Mouse (Mus musculus): ENCODE measurements around the gene Mlf1. TPM values are rescaled to one million over a fixed set of nuclear protein-coding genes. Genes with fewer than 3 reads are reported as not detected.

The Mlf1 gene
- polyA plus RNA-seq (2015; fragmentation: Nextera tagmentation; extraction: Ambion mirVana), result 1.7 and 2.2 TPM in 2 replicates

DNA sequence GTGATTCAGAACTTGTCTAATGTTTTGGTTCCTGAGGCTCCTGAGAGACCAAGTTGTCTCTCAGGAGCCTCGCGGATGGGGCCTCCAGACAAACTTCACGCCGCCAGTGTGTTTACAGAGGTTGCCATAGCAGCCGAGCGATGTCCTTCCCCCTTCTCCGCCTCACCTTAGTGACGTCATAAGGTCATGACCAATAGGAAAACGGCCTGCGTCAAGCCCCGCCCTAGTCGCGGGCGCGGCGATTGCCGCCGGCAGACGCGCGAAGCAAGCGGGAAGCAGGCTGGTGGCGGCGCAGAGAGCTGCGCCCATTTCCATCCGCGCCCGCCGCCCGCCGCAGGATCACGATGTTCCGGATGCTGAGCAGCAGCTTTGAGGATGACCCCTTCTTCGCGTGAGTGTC is at the start of gene Mlf1:
TSS of gene Mlf1 (plus strand) at position 226 of the 400 bp plus-strand sequence.
- Histone ChIP-seq H3K27me3 (peaks cover 27% of the 10 kb centered on the region), H3K4me1 (replicated peaks) (peaks cover 8% of the 10 kb centered on the region), H3K4me2 (peak within 1 kb of the TSS; percentile 70), H3K9ac (no peak within 1 kb of the TSS), H3K9me3 (replicated peaks) (no peaks in the 10 kb centered on the region), H3K36me3 (replicated peaks) (no peaks in the 10 kb centered on the region), H3K4me3 (replicated peaks) (peak within 1 kb of the TSS; percentile 38), H3K27ac (replicated peaks) (no peak within 1 kb of the TSS)
- WGBS (ENCODE audit: insufficient replicate concordance), result under 1% methylated on average over 35 of the region's 35 CpGs
- ATAC-seq (ENCODE audit: insufficient read depth), result peak; percentile 74

DNA sequence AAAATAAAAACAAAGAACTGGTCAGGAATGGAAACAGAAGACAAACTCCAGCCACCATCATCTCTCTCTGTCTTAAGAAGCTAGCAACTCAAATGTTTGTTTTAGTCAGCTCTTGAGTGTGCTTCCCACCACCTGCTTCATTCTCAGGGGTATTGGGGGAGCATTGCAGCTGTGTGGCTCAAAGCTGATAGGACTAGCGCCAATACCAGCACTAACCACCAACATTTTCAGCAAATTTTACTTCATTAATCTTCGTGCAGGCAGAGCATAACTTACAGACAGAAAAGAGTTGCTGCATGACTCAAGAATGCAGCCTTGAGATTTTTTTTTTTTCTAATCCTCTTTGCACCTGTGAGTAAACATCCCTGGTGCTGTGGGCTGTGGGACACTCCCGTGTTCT is 34.3 kb upstream of the Mlf1 start:
- no peaks in the 10 kb centered on the region for H3K4me1 ChIP-seq (replicated peaks)
- no peaks in the 10 kb centered on the region for H3K36me3 ChIP-seq (replicated peaks)
- H3K4me2 ChIP-seq, result no peak overlapping the region
- H3K27me3 ChIP-seq, result no peaks in the 10 kb centered on the region
- no peak overlapping the region for H3K9ac ChIP-seq
- H3K9me3 ChIP-seq (replicated peaks), result no peaks in the 10 kb centered on the region
- no peak overlapping the region for H3K4me3 ChIP-seq (replicated peaks)
- ATAC-seq (ENCODE audit: insufficient read depth), result no peak
- 48% methylated on average over 3 of the region's 3 CpGs for WGBS (ENCODE audit: insufficient replicate concordance)
- no peak overlapping the region for H3K27ac ChIP-seq (replicated peaks)

DNA sequence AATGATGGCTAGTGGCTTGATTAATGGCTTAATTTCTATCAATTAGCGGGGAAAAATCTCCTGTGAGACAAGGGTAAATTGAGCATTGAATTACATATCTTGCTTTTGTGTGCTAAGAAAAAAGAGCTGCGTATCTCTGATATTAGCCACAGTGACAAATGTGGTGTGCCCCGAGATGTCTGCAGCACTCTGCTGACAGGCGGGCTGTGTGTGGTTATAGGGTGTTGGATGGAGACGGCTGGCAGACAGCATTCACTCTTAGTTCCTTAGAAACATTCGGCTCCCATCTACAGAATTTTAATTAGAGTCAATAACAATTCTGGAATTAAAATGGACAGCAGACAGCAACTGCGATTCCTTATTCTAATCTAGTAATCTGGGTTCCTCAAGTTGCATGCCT is 33.0 kb upstream of the Mlf1 start:
- 60% methylated on average over 7 of the region's 7 CpGs for WGBS (ENCODE audit: insufficient replicate concordance)

GRCm38 (mm10) chr3:67343004-67343662 is 30.8 kb upstream of the Mlf1 start:
- Histone ChIP-seq H3K27ac (replicated peaks) (no peak overlapping the region), H3K4me2 (no peak overlapping the region), H3K4me1 (replicated peaks) (no peaks in the 10 kb centered on the region), H3K36me3 (replicated peaks) (no peaks in the 10 kb centered on the region), H3K4me3 (replicated peaks) (no peak overlapping the region), H3K27me3 (no peaks in the 10 kb centered on the region), H3K9ac (no peak overlapping the region), H3K9me3 (replicated peaks) (no peaks in the 10 kb centered on the region)
- 54% methylated on average over 5 of the region's 5 CpGs for WGBS (ENCODE audit: insufficient replicate concordance)
- ATAC-seq (ENCODE audit: insufficient read depth), result no peak

More for the DNA sequence above, 33.0 kb upstream of the Mlf1 start:
- Histone ChIP-seq H3K27ac (replicated peaks) (no peak overlapping the region), H3K4me1 (replicated peaks) (no peaks in the 10 kb centered on the region), H3K27me3 (no peaks in the 10 kb centered on the region), H3K9me3 (replicated peaks) (no peaks in the 10 kb centered on the region), H3K4me3 (replicated peaks) (no peak overlapping the region), H3K36me3 (replicated peaks) (no peaks in the 10 kb centered on the region), H3K4me2 (no peak overlapping the region), H3K9ac (no peak overlapping the region)
- ATAC-seq (ENCODE audit: insufficient read depth), result no peak

GRCm38 (mm10) chr3:67344599-67344998 is 29.3 kb upstream of the Mlf1 start:
- WGBS (ENCODE audit: insufficient replicate concordance), result 7% methylated on average over 2 of the region's 2 CpGs
- Histone ChIP-seq H3K9ac (no peak overlapping the region), H3K4me1 (replicated peaks) (no peaks in the 10 kb centered on the region), H3K27ac (replicated peaks) (no peak overlapping the region), H3K36me3 (replicated peaks) (no peaks in the 10 kb centered on the region), H3K4me3 (replicated peaks) (no peak overlapping the region), H3K4me2 (no peak overlapping the region), H3K27me3 (no peaks in the 10 kb centered on the region), H3K9me3 (replicated peaks) (no peaks in the 10 kb centered on the region)
- ATAC-seq (ENCODE audit: insufficient read depth), result no peak

GRCm38 (mm10) chr3:67346674-67347073 is 27.2 kb upstream of the Mlf1 start:
- H3K27ac ChIP-seq (replicated peaks), result no peak overlapping the region
- no peaks in the 10 kb centered on the region for H3K27me3 ChIP-seq
- ATAC-seq (ENCODE audit: insufficient read depth), result no peak
- H3K9me3 ChIP-seq (replicated peaks), result no peaks in the 10 kb centered on the region
- 65% methylated on average over 2 of the region's 2 CpGs for WGBS (ENCODE audit: insufficient replicate concordance)
- no peaks in the 10 kb centered on the region for H3K4me1 ChIP-seq (replicated peaks)
- H3K36me3 ChIP-seq (replicated peaks), result no peaks in the 10 kb centered on the region
- H3K4me3 ChIP-seq (replicated peaks), result no peak overlapping the region
- H3K4me2 ChIP-seq, result no peak overlapping the region
- H3K9ac ChIP-seq, result no peak overlapping the region

- Histone ChIP-seq H3K4me1 (replicated peaks) (no peaks in the 10 kb centered on the region), H3K4me3 (replicated peaks) (no peak overlapping the region), H3K9ac (no peak overlapping the region), H3K36me3 (replicated peaks) (no peaks in the 10 kb centered on the region), H3K27ac (replicated peaks) (no peak overlapping the region), H3K9me3 (replicated peaks) (no peaks in the 10 kb centered on the region), H3K4me2 (no peak overlapping the region), H3K27me3 (no peaks in the 10 kb centered on the region)
- WGBS (ENCODE audit: insufficient replicate concordance), result 69% methylated on average over 12 of the region's 12 CpGs
- no peak for ATAC-seq (ENCODE audit: insufficient read depth)
Measured at GRCm38 (mm10) chr3:67351406-67352127, 22.3 kb upstream of the Mlf1 start.

DNA sequence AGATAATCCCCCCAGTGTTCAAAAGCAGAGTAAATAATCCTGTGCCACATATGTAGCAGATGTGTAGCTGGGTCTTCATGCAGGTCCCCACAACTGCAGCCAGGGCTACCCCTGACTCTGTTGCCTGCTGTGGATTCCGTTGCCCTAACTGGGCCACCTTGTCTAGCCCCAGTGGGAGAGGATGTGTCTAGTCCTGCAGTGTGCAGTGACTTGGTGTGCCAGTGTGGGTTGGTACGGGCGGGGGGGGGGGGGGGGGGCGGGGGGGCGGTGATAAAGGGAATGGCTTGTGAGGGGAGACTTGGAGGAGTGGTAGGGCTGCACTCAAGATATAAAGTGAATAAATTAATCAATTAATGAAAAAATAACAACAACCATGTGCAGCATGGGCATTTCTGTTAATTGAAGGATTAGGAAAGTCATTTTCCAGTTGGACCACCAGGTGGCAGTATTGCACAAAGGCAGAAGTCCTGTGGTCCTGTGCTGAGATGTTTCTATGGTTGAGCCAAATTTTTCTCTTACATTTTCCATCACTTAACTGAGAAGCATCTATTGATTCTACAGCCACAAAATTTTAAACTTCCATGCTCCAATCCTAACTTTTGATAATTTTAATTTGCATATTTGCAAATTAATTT is 21.7 kb upstream of the Mlf1 start:
- no peak overlapping the region for H3K27ac ChIP-seq (replicated peaks)
- no peaks in the 10 kb centered on the region for H3K27me3 ChIP-seq
- no peaks in the 10 kb centered on the region for H3K9me3 ChIP-seq (replicated peaks)
- H3K4me1 ChIP-seq (replicated peaks), result no peaks in the 10 kb centered on the region
- no peak overlapping the region for H3K9ac ChIP-seq
- 0 out of 2 replicates have a peak, but pooled peaks cover 6% of the 10 kb centered on the region for H3K36me3 ChIP-seq (replicated peaks)
- no peak overlapping the region for H3K4me2 ChIP-seq
- ATAC-seq (ENCODE audit: insufficient read depth), result no peak
- WGBS (ENCODE audit: insufficient replicate concordance), result 19% methylated on average over 3 of the region's 5 CpGs
- no peak overlapping the region for H3K4me3 ChIP-seq (replicated peaks)

- Histone ChIP-seq H3K27ac (replicated peaks) (no peak overlapping the region), H3K4me3 (replicated peaks) (no peak overlapping the region), H3K4me1 (replicated peaks) (no peaks in the 10 kb centered on the region), H3K36me3 (replicated peaks) (0 out of 2 replicates have a peak, but pooled peaks cover 10% of the 10 kb centered on the region), H3K9ac (no peak overlapping the region), H3K4me2 (no peak overlapping the region), H3K9me3 (replicated peaks) (no peaks in the 10 kb centered on the region), H3K27me3 (no peaks in the 10 kb centered on the region)
- no peak for ATAC-seq (ENCODE audit: insufficient read depth)
- 68% methylated on average over 3 of the region's 3 CpGs for WGBS (ENCODE audit: insufficient replicate concordance)
Measured at GRCm38 (mm10) chr3:67352763-67353149, 21.1 kb upstream of the Mlf1 start.

GRCm38 (mm10) chr3:67358376-67358775 is 15.5 kb upstream of the Mlf1 start:
- Histone ChIP-seq H3K4me3 (replicated peaks) (no peak overlapping the region), H3K27ac (replicated peaks) (no peak overlapping the region), H3K9ac (no peak overlapping the region), H3K4me1 (replicated peaks) (no peaks in the 10 kb centered on the region), H3K27me3 (no peaks in the 10 kb centered on the region), H3K9me3 (replicated peaks) (no peaks in the 10 kb centered on the region), H3K4me2 (no peak overlapping the region), H3K36me3 (replicated peaks) (peaks cover 13% of the 10 kb centered on the region; the same call in 1 of the 2 replicates)
- no peak for ATAC-seq (ENCODE audit: insufficient read depth)
- 71% methylated on average over 7 of the region's 7 CpGs for WGBS (ENCODE audit: insufficient replicate concordance)

GRCm38 (mm10) chr3:67366087-67366892 is 7.6 kb upstream of the Mlf1 start:
- no peaks in the 10 kb centered on the region for H3K27me3 ChIP-seq
- 58% methylated on average over 4 of the region's 4 CpGs for WGBS (ENCODE audit: insufficient replicate concordance)
- H3K9me3 ChIP-seq (replicated peaks), result no peaks in the 10 kb centered on the region
- no peaks in the 10 kb centered on the region for H3K4me1 ChIP-seq (replicated peaks)
- no peak overlapping the region for H3K4me2 ChIP-seq
- no peak overlapping the region for H3K27ac ChIP-seq (replicated peaks)
- no peaks in the 10 kb centered on the region for H3K36me3 ChIP-seq (replicated peaks)
- H3K9ac ChIP-seq, result no peak overlapping the region
- H3K4me3 ChIP-seq (replicated peaks), result no peak overlapping the region
- no peak for ATAC-seq (ENCODE audit: insufficient read depth)
